Mouse (Mus musculus): ENCODE measurements at regions not wholly inside any gene's neighbourhood (a gene's known extent, or its start where the extent isn't known, plus 50 kb on each side); places are given as distances from the start of the nearest gene placed in this dataset.

DNA sequence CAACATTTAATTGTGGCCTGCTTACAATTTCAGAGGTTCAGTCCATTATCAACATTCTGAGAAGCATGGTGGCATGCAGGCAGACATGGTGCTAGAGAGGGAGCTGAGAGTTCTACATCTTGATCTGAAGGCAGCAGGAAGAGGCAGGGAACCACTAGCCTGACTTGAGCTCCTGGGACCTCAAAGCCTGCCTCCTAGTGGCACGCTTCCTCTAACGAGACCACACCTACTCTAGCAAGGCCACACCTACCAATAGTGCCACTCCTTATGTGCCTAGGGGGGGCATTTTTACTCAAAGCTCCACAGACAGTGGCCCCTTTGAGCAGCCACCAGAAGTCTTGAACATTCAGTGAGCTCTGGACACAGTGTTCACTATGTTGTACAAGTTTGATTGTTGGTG, 165.5 kb downstream of the Ackr3 start:
- no peak for ATAC-seq (ENCODE audit: extremely low read depth, insufficient number of reproducible peaks, low FRiP score, poor library complexity, severe bottlenecking)
- Histone ChIP-seq H3K27me3 (ENCODE audit: insufficient read depth, low read length) (no peaks in the 10 kb centered on the region), H3K4me1 (ENCODE audit: insufficient read depth, low read depth, low read length) (no peaks in the 10 kb centered on the region), H3K4me3 (ENCODE audit: low read depth, low read length) (no peak overlapping the region), H3K36me3 (replicated peaks) (no peaks in the 10 kb centered on the region), H3K9me3 (replicated peaks) (peaks cover 78% of the 10 kb centered on the region)
- TF ChIP-seq POLR2AphosphoS5 (IDR thresholded peaks at IDR 0.05; ENCODE audit: insufficient replicate concordance, low read depth, low read length): no peak
- TF ChIP-seq CTCF (IDR thresholded peaks at IDR 0.05; ENCODE audit: low read depth, low read length): no peak
- no peak for TF ChIP-seq GATA1 (IDR thresholded peaks at IDR 0.05; ENCODE audit: borderline replicate concordance, low read length)
- no peak for TF ChIP-seq TAL1 (conservative IDR thresholded peaks at IDR 0.05; ENCODE audit: low read depth, low read length)
- TF ChIP-seq GATA2 (IDR thresholded peaks at IDR 0.05; ENCODE audit: borderline replicate concordance, low read depth, low read length): no peak
- no peak for DNase-seq (ENCODE audit: low spot score)

- no peak for DNase-seq (ENCODE audit: low spot score)
- no peak overlapping the region for H3K4me3 ChIP-seq (ENCODE audit: low read depth, low read length)
- H3K4me1 ChIP-seq (ENCODE audit: insufficient read depth, low read depth, low read length): no peaks in the 10 kb centered on the region
- TF ChIP-seq GATA1 (IDR thresholded peaks at IDR 0.05; ENCODE audit: borderline replicate concordance, low read length) (no peak), POLR2AphosphoS5 (IDR thresholded peaks at IDR 0.05; ENCODE audit: insufficient replicate concordance, low read depth, low read length) (no peak), TAL1 (conservative IDR thresholded peaks at IDR 0.05; ENCODE audit: low read depth, low read length) (no peak), CTCF (IDR thresholded peaks at IDR 0.05; ENCODE audit: low read depth, low read length) (no peak), GATA2 (IDR thresholded peaks at IDR 0.05; ENCODE audit: borderline replicate concordance, low read depth, low read length) (no peak)
- ATAC-seq (ENCODE audit: extremely low read depth, insufficient number of reproducible peaks, low FRiP score, poor library complexity, severe bottlenecking): no peak
- no peaks in the 10 kb centered on the region for H3K36me3 ChIP-seq (replicated peaks)
- H3K27me3 ChIP-seq (ENCODE audit: insufficient read depth, low read length): no peaks in the 10 kb centered on the region
- H3K9me3 ChIP-seq (replicated peaks): peaks cover 79% of the 10 kb centered on the region
These were observed 167.0 kb downstream of the Ackr3 start for GRCm38 (mm10) chr1:90370766-90371165.

GRCm38 (mm10) chr1:90373001-90373400, 169.2 kb downstream of the Ackr3 start:
- no peak for TF ChIP-seq CTCF (IDR thresholded peaks at IDR 0.05; ENCODE audit: low read depth, low read length)
- no peak for TF ChIP-seq TAL1 (conservative IDR thresholded peaks at IDR 0.05; ENCODE audit: low read depth, low read length)
- TF ChIP-seq GATA2 (IDR thresholded peaks at IDR 0.05; ENCODE audit: borderline replicate concordance, low read depth, low read length): no peak
- TF ChIP-seq GATA1 (IDR thresholded peaks at IDR 0.05; ENCODE audit: borderline replicate concordance, low read length): no peak
- no peak for TF ChIP-seq POLR2AphosphoS5 (IDR thresholded peaks at IDR 0.05; ENCODE audit: insufficient replicate concordance, low read depth, low read length)
- Histone ChIP-seq H3K9me3 (replicated peaks) (peaks cover 83% of the 10 kb centered on the region), H3K4me1 (ENCODE audit: insufficient read depth, low read depth, low read length) (no peaks in the 10 kb centered on the region), H3K27me3 (ENCODE audit: insufficient read depth, low read length) (no peaks in the 10 kb centered on the region), H3K4me3 (ENCODE audit: low read depth, low read length) (no peak overlapping the region), H3K36me3 (replicated peaks) (no peaks in the 10 kb centered on the region)
- DNase-seq (ENCODE audit: low spot score) (no peak), ATAC-seq (ENCODE audit: extremely low read depth, insufficient number of reproducible peaks, low FRiP score, poor library complexity, severe bottlenecking) (no peak)

- TF ChIP-seq TAL1 (conservative IDR thresholded peaks at IDR 0.05; ENCODE audit: low read depth, low read length) (no peak), GATA1 (IDR thresholded peaks at IDR 0.05; ENCODE audit: borderline replicate concordance, low read length) (no peak), GATA2 (IDR thresholded peaks at IDR 0.05; ENCODE audit: borderline replicate concordance, low read depth, low read length) (no peak), POLR2AphosphoS5 (IDR thresholded peaks at IDR 0.05; ENCODE audit: insufficient replicate concordance, low read depth, low read length) (no peak), CTCF (IDR thresholded peaks at IDR 0.05; ENCODE audit: low read depth, low read length) (no peak)
- no peaks in the 10 kb centered on the region for H3K4me1 ChIP-seq (ENCODE audit: insufficient read depth, low read depth, low read length)
- H3K4me3 ChIP-seq (ENCODE audit: low read depth, low read length): no peak overlapping the region
- no peaks in the 10 kb centered on the region for H3K36me3 ChIP-seq (replicated peaks)
- no peak for DNase-seq (ENCODE audit: low spot score)
- peaks cover 84% of the 10 kb centered on the region for H3K9me3 ChIP-seq (replicated peaks)
- no peak for ATAC-seq (ENCODE audit: extremely low read depth, insufficient number of reproducible peaks, low FRiP score, poor library complexity, severe bottlenecking)
- no peaks in the 10 kb centered on the region for H3K27me3 ChIP-seq (ENCODE audit: insufficient read depth, low read length)
These were observed 170.7 kb downstream of the Ackr3 start for GRCm38 (mm10) chr1:90374517-90374916.

- peaks cover 86% of the 10 kb centered on the region for H3K9me3 ChIP-seq (replicated peaks)
- no peak for ATAC-seq (ENCODE audit: extremely low read depth, insufficient number of reproducible peaks, low FRiP score, poor library complexity, severe bottlenecking)
- no peaks in the 10 kb centered on the region for H3K4me1 ChIP-seq (ENCODE audit: insufficient read depth, low read depth, low read length)
- H3K4me3 ChIP-seq (ENCODE audit: low read depth, low read length): no peak overlapping the region
- H3K27me3 ChIP-seq (ENCODE audit: insufficient read depth, low read length): no peaks in the 10 kb centered on the region
- no peak for DNase-seq (ENCODE audit: low spot score)
- H3K36me3 ChIP-seq (replicated peaks): no peaks in the 10 kb centered on the region
- TF ChIP-seq GATA2 (IDR thresholded peaks at IDR 0.05; ENCODE audit: borderline replicate concordance, low read depth, low read length) (no peak), TAL1 (conservative IDR thresholded peaks at IDR 0.05; ENCODE audit: low read depth, low read length) (no peak)
These were observed 176.4 kb downstream of the Ackr3 start for GRCm38 (mm10) chr1:90380034-90380705.

DNA sequence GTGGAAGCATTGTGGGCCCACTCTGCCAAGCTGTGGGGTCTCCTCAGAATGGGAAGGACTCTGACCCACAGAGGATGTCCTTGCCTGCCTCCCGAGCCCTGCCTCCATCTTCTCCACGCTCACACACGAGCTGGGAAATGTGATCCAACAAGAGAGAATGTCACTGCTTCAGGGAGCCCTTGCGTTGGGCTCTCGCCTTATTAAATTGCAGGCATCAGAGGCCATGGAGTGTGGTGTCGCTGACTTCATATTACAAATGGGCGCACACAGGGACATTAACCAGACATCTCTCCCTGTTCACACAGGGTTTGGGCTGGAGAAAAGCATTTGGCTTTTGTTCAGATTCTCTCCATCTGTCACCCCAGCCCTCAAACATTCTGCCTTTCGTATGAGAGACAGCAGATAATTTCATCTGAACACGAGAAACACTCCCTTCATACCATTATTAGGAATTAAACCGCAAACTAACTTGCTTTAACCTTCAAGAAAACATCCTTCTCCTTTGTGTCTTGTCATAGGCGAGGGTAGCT, 179.2 kb downstream of the Ackr3 start:
- TF ChIP-seq TAL1 (conservative IDR thresholded peaks at IDR 0.05; ENCODE audit: low read depth, low read length) (no peak), GATA2 (IDR thresholded peaks at IDR 0.05; ENCODE audit: borderline replicate concordance, low read depth, low read length) (no peak), CTCF (IDR thresholded peaks at IDR 0.05; ENCODE audit: low read depth, low read length) (no peak), GATA1 (IDR thresholded peaks at IDR 0.05; ENCODE audit: borderline replicate concordance, low read length) (no peak)
- Histone ChIP-seq H3K9me3 (replicated peaks) (peaks cover 79% of the 10 kb centered on the region), H3K36me3 (replicated peaks) (no peaks in the 10 kb centered on the region), H3K4me1 (ENCODE audit: insufficient read depth, low read depth, low read length) (no peaks in the 10 kb centered on the region), H3K4me3 (ENCODE audit: low read depth, low read length) (no peak overlapping the region), H3K27me3 (ENCODE audit: insufficient read depth, low read length) (no peaks in the 10 kb centered on the region)
- DNase-seq (ENCODE audit: low spot score): no peak
- no peak for ATAC-seq (ENCODE audit: extremely low read depth, insufficient number of reproducible peaks, low FRiP score, poor library complexity, severe bottlenecking)
